Mouse (Mus musculus) A20 (cell line): ENCODE data around the gene Zfp57.

Source experiments
- DNase-seq: peaks from one replicate; pipeline ENCODE4 v3.0.0-alpha.2; 2011; ENCODE audit warnings: low read depth, low spot score

Gene Zfp57

GRCm38 (mm10) chr17:37045611-37046311 is 44.8 kb downstream of the Zfp57 start, which contains the start of gene Gabbr1:
Gene Gabbr1 (plus strand): TSS chr17:37045966.
- DNase-seq = peak; percentile 88

- peak; percentile 83 for DNase-seq
Observed at GRCm38 (mm10) chr17:37046312-37047112, 45.5 kb downstream of the Zfp57 start.

- DNase-seq = no peak
Observed at GRCm38 (mm10) chr17:37047332-37047976, 46.5 kb downstream of the Zfp57 start.

GRCm38 (mm10) chr17:37047981-37048380 is 47.0 kb downstream of the Zfp57 start:
- peak; percentile 43 for DNase-seq

GRCm38 (mm10) chr17:37048383-37048782 is 47.4 kb downstream of the Zfp57 start:
- no peak for DNase-seq

GRCm38 (mm10) chr17:37049570-37050310 is 48.8 kb downstream of the Zfp57 start:
- DNase-seq = no peak

GRCm38 (mm10) chr17:37050399-37050798 is 49.4 kb downstream of the Zfp57 start:
- DNase-seq = no peak

GRCm38 (mm10) chr17:37050876-37051275 is 49.9 kb downstream of the Zfp57 start:
- DNase-seq = no peak

- DNase-seq = no peak
Observed at GRCm38 (mm10) chr17:37051745-37052144, 50.8 kb downstream of the Zfp57 start.

- DNase-seq = no peak
Observed at GRCm38 (mm10) chr17:37056957-37057356, 56.0 kb downstream of the Zfp57 start.
